Mouse (Mus musculus): Measurements from ENCODE around the gene Kcnj3. TPM values are rescaled to one million over a fixed set of nuclear protein-coding genes. Genes with fewer than 3 reads are reported as not detected.

The Kcnj3 gene
- 8.3 and 9.9 TPM in 2 replicates for polyA plus RNA-seq (2014; fragmentation: Nextera tagmentation; extraction: Ambion mirVana)

- H3K4me2 ChIP-seq (ENCODE audit: low read length): peak within 1 kb of the TSS; percentile 85
- WGBS: under 1% methylated on average over 20 of the region's 20 CpGs
- H3K36me3 ChIP-seq (ENCODE audit: control insufficient read depth, insufficient read depth, low read length): no peaks in the 10 kb centered on the region
- peaks cover 14% of the 10 kb centered on the region for H3K27me3 ChIP-seq (ENCODE audit: control insufficient read depth, insufficient read depth, low read length)
- H3K27ac ChIP-seq (replicated peaks in 1 of 2; ENCODE audit: control insufficient read depth in 1 of 2, insufficient read depth in 1 of 2, low read depth in 2 of 2, low read length in 2 of 2): peak within 1 kb of the TSS; percentile 59 to 67
- H3K4me3 ChIP-seq (ENCODE audit: control insufficient read depth in 1 of 2, insufficient read depth in 1 of 2, low read depth in 1 of 2, low read length in 2 of 2): peak within 1 kb of the TSS; percentile 46 to 54
- peak within 1 kb of the TSS; percentile 73 for H3K9ac ChIP-seq (ENCODE audit: low read length)
- no peaks in the 10 kb centered on the region for H3K9me3 ChIP-seq (ENCODE audit: control insufficient read depth, low read length)
- no peak for ATAC-seq (ENCODE audit: insufficient number of reproducible peaks, insufficient read depth, low FRiP score, low read depth)
- H3K4me1 ChIP-seq (ENCODE audit: control insufficient read depth in 2 of 2, insufficient read depth in 2 of 2, low read length in 2 of 2): peaks cover 6 to 30% of the 10 kb centered on the region in 2 experiments
Measured at GRCm38 (mm10) chr2:55435721-55436260, at the start of gene Kcnj3. Kcnj3 (plus strand) TSS chr2:55435970.

DNA sequence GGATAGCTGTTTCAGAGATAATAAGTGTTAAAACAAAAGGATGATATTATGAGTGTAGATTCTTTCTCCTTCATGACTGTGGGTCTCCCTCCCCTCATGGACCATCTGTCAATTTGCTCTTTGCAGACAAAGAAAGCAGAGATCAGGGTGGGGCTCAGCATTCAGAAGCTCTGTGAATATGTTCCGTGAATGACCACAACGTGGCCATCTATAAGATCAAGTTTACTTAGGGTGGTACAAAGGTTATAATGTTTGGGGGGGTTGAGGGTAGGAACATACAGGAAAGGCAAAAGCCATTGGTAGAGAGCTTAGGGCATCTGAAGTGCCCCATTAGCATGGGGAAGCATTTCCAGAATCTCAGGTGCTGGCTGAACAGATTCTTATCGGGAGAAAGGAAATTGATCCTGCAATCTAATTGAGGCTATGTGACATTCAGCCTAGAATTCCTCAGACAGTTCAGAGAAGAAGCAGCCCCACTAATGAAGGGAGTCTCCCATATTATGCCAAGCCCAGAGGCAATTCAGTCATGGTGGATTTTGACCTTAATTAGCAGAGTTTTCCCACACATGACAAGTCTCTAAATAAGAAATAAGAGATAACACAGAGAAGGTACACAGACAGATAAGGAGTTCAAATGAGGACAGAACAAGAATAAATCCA, 45.3 kb upstream of the Kcnj3 start:
- no peak for ATAC-seq (ENCODE audit: insufficient number of reproducible peaks, insufficient read depth, low FRiP score, low read depth)
- Histone ChIP-seq H3K27ac (replicated peaks in 1 of 2; ENCODE audit: control insufficient read depth in 1 of 2, insufficient read depth in 1 of 2, low read depth in 2 of 2, low read length in 2 of 2) (no peak overlapping the region), H3K9ac (ENCODE audit: low read length) (no peak overlapping the region), H3K4me3 (ENCODE audit: control insufficient read depth in 1 of 2, insufficient read depth in 1 of 2, low read depth in 1 of 2, low read length in 2 of 2) (no peak overlapping the region), H3K4me1 (ENCODE audit: control insufficient read depth in 2 of 2, insufficient read depth in 2 of 2, low read length in 2 of 2) (no peaks in the 10 kb centered on the region), H3K4me2 (ENCODE audit: low read length) (no peak overlapping the region), H3K27me3 (ENCODE audit: control insufficient read depth, insufficient read depth, low read length) (no peaks in the 10 kb centered on the region), H3K9me3 (ENCODE audit: control insufficient read depth, low read length) (no peaks in the 10 kb centered on the region), H3K36me3 (ENCODE audit: control insufficient read depth, insufficient read depth, low read length) (no peaks in the 10 kb centered on the region)
- WGBS: 77% methylated on average over 3 of the region's 3 CpGs

DNA sequence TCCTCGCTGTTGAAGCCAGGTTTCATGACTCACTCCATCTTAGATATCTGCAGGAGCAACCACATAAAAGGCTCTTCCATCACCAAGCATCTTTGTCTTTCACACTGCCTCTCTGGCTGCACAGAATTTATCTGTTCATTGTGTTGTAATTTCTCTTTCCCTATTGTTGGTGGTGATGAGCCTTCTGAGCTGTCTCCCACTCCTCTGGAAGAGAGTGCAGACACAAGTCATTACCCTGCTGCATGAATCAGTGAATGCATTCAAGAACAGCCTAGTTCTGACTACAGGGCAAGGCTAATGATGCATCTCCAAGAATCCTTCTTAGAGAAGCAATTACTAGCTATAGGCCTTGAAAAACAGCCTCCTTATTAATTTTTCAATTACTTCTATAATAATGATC, 30.5 kb upstream of the Kcnj3 start:
- H3K4me3 ChIP-seq (ENCODE audit: control insufficient read depth in 1 of 2, insufficient read depth in 1 of 2, low read depth in 1 of 2, low read length in 2 of 2): no peak overlapping the region
- no peaks in the 10 kb centered on the region for H3K36me3 ChIP-seq (ENCODE audit: control insufficient read depth, insufficient read depth, low read length)
- H3K9ac ChIP-seq (ENCODE audit: low read length): no peak overlapping the region
- ATAC-seq (ENCODE audit: insufficient number of reproducible peaks, insufficient read depth, low FRiP score, low read depth): no peak
- H3K27me3 ChIP-seq (ENCODE audit: control insufficient read depth, insufficient read depth, low read length): no peaks in the 10 kb centered on the region
- no peaks in the 10 kb centered on the region for H3K4me1 ChIP-seq (ENCODE audit: control insufficient read depth in 2 of 2, insufficient read depth in 2 of 2, low read length in 2 of 2)
- no peak overlapping the region for H3K27ac ChIP-seq (replicated peaks in 1 of 2; ENCODE audit: control insufficient read depth in 1 of 2, insufficient read depth in 1 of 2, low read depth in 2 of 2, low read length in 2 of 2)
- no peak overlapping the region for H3K4me2 ChIP-seq (ENCODE audit: low read length)
- WGBS: 80% methylated on average over 1 of the region's 1 CpGs
- no peaks in the 10 kb centered on the region for H3K9me3 ChIP-seq (ENCODE audit: control insufficient read depth, low read length)

DNA sequence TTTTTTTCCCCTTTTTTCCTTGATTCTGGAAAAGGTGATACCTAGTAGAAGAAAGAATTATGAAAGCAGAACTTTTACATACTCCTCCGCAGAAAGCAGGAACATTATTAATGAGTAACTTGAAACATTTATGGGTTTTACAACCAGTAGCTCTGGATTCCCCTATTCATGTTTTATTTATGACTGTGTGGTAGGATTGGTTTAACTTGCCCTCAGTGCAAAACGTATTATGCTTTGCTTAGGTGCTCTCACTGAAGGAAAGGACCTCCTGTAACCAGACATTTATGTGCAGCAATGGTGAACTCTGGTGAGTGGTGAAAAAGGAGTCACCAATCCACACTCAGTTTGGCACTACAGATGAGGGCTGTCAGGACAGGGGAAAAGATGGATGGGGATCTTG, 8.1 kb upstream of the Kcnj3 start:
- no peak overlapping the region for H3K4me3 ChIP-seq (ENCODE audit: control insufficient read depth in 1 of 2, insufficient read depth in 1 of 2, low read depth in 1 of 2, low read length in 2 of 2)
- H3K9me3 ChIP-seq (ENCODE audit: control insufficient read depth, low read length): no peaks in the 10 kb centered on the region
- whole genome bisulfite sequencing: 72% methylated on average over 2 of the region's 2 CpGs
- H3K36me3 ChIP-seq (ENCODE audit: control insufficient read depth, insufficient read depth, low read length): no peaks in the 10 kb centered on the region
- H3K27ac ChIP-seq (replicated peaks in 1 of 2; ENCODE audit: control insufficient read depth in 1 of 2, insufficient read depth in 1 of 2, low read depth in 2 of 2, low read length in 2 of 2): no peak overlapping the region
- ATAC-seq (ENCODE audit: insufficient number of reproducible peaks, insufficient read depth, low FRiP score, low read depth): no peak
- no peak overlapping the region for H3K4me2 ChIP-seq (ENCODE audit: low read length)
- peaks cover 4 to 12% of the 10 kb centered on the region in 2 experiments for H3K4me1 ChIP-seq (ENCODE audit: control insufficient read depth in 2 of 2, insufficient read depth in 2 of 2, low read length in 2 of 2)
- no peak overlapping the region for H3K9ac ChIP-seq (ENCODE audit: low read length)
- H3K27me3 ChIP-seq (ENCODE audit: control insufficient read depth, insufficient read depth, low read length): no peaks in the 10 kb centered on the region

GRCm38 (mm10) chr2:55432104-55432503, 3.7 kb upstream of the Kcnj3 start:
- Histone ChIP-seq H3K4me2 (ENCODE audit: low read length) (peak overlapping the region; percentile 16; the same call in 1 of the 2 replicates), H3K4me3 (ENCODE audit: control insufficient read depth in 1 of 2, insufficient read depth in 1 of 2, low read depth in 1 of 2, low read length in 2 of 2) (no peak overlapping the region), H3K27me3 (ENCODE audit: control insufficient read depth, insufficient read depth, low read length) (peaks cover 8% of the 10 kb centered on the region), H3K4me1 (ENCODE audit: control insufficient read depth in 2 of 2, insufficient read depth in 2 of 2, low read length in 2 of 2) (peaks cover 6 to 24% of the 10 kb centered on the region in 2 experiments), H3K9ac (ENCODE audit: low read length) (no peak overlapping the region), H3K9me3 (ENCODE audit: control insufficient read depth, low read length) (no peaks in the 10 kb centered on the region), H3K27ac (replicated peaks in 1 of 2; ENCODE audit: control insufficient read depth in 1 of 2, insufficient read depth in 1 of 2, low read depth in 2 of 2, low read length in 2 of 2) (peak overlapping the region; percentile 60 to 61), H3K36me3 (ENCODE audit: control insufficient read depth, insufficient read depth, low read length) (no peaks in the 10 kb centered on the region)
- ATAC-seq (ENCODE audit: insufficient number of reproducible peaks, insufficient read depth, low FRiP score, low read depth): no peak
- WGBS: 21% methylated on average over 4 of the region's 4 CpGs

DNA sequence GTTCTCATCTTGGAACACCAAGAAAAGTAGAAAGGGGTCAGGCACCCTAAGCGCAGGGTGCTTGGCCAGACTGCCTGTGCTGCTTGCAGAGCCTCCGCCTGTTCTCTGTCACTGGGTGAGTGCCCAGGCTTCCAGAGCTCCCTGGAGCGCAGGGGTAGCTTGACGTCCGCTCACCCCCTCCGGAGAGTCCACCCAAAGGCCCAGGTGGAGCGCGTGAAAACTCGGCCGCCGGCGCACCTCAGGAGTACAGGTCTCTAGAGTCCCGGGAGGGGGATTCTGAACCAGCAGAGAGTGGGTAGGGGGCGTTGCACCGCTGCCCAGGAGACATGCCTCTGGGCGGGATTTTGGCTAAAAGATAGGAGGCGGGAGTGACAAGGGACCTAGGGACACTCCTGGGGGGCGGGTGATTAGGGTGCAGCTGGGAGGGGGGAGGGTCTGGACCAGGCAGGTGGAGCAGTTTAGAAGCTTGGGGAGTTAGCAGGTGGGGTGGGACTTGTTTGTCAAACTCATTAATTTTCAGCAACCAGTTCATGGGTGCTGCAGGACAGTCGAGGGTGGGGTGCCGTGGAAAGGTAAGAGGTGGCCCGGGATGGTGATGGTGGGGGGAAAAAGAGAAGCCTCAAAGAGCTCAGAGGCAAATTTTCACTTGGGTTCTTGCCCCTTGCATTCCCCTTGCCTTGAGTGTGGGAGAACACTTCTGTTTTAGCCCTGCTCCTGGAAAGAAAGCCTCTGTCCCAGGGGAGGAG, 664 bp downstream of the Kcnj3 start:
- Histone ChIP-seq H3K27ac (replicated peaks in 1 of 2; ENCODE audit: control insufficient read depth in 1 of 2, insufficient read depth in 1 of 2, low read depth in 2 of 2, low read length in 2 of 2) (peak overlapping the region; percentile 15 to 67; a peak in 3 of 4 replicates), H3K4me1 (ENCODE audit: control insufficient read depth in 2 of 2, insufficient read depth in 2 of 2, low read length in 2 of 2) (peaks cover 6 to 28% of the 10 kb centered on the region in 2 experiments), H3K9ac (ENCODE audit: low read length) (peak overlapping the region; percentile 73), H3K4me2 (ENCODE audit: low read length) (peak overlapping the region; percentile 85), H3K36me3 (ENCODE audit: control insufficient read depth, insufficient read depth, low read length) (no peaks in the 10 kb centered on the region), H3K9me3 (ENCODE audit: control insufficient read depth, low read length) (no peaks in the 10 kb centered on the region), H3K4me3 (ENCODE audit: control insufficient read depth in 1 of 2, insufficient read depth in 1 of 2, low read depth in 1 of 2, low read length in 2 of 2) (peak overlapping the region; percentile 46 to 54), H3K27me3 (ENCODE audit: control insufficient read depth, insufficient read depth, low read length) (peaks cover 14% of the 10 kb centered on the region)
- 3% methylated on average over 21 of the region's 21 CpGs for WGBS
- peak; percentile 59 for ATAC-seq (ENCODE audit: insufficient number of reproducible peaks, insufficient read depth, low FRiP score, low read depth)

DNA sequence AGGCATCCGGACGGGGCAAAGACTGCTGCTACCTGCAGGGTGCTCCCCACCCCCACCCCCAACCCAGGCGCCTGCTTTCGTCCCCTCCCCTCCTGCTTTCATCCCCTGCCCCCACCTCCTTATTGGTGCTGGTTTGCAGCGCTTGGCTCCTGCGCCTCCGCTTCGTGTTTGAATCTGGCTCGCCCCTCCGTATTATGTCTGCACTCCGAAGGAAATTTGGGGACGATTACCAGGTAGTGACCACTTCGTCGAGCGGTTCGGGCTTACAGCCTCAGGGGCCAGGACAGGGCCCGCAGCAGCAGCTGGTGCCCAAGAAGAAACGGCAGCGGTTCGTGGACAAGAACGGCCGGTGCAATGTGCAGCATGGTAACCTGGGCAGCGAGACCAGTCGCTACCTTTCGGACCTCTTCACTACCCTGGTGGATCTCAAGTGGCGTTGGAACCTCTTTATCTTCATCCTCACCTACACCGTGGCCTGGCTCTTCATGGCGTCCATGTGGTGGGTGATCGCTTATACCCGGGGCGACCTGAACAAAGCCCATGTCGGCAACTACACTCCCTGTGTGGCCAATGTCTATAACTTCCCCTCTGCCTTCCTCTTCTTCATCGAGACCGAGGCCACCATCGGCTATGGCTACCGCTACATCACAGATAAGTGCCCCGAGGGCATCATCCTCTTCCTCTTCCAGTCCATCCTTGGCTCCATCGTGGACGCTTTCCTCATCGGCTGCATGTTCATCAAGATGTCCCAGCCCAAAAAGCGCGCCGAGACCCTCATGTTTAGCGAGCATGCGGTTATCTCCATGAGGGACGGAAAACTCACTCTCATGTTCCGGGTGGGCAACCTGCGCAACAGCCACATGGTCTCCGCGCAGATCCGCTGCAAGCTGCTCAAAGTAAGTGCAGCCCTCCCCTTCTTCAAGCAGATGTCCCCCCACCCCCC, 1.5 kb downstream of the Kcnj3 start:
- H3K27me3 ChIP-seq (ENCODE audit: control insufficient read depth, insufficient read depth, low read length): peaks cover 14% of the 10 kb centered on the region
- ATAC-seq (ENCODE audit: insufficient number of reproducible peaks, insufficient read depth, low FRiP score, low read depth): peak; percentile 64; the same call in 1 of the 2 replicates
- peak overlapping the region in 1 of 2 experiments; percentile 11; a peak in 2 of 4 replicates for H3K27ac ChIP-seq (replicated peaks in 1 of 2; ENCODE audit: control insufficient read depth in 1 of 2, insufficient read depth in 1 of 2, low read depth in 2 of 2, low read length in 2 of 2)
- no peaks in the 10 kb centered on the region for H3K36me3 ChIP-seq (ENCODE audit: control insufficient read depth, insufficient read depth, low read length)
- peak overlapping the region; percentile 85 for H3K4me2 ChIP-seq (ENCODE audit: low read length)
- no peaks in the 10 kb centered on the region for H3K9me3 ChIP-seq (ENCODE audit: control insufficient read depth, low read length)
- H3K4me3 ChIP-seq (ENCODE audit: control insufficient read depth in 1 of 2, insufficient read depth in 1 of 2, low read depth in 1 of 2, low read length in 2 of 2): peak overlapping the region; percentile 46 to 54
- peaks cover 2 to 21% of the 10 kb centered on the region in 2 experiments; a peak in 2 of 4 replicates for H3K4me1 ChIP-seq (ENCODE audit: control insufficient read depth in 2 of 2, insufficient read depth in 2 of 2, low read length in 2 of 2)
- WGBS: under 1% methylated on average over 51 of the region's 51 CpGs
- peak overlapping the region; percentile 73 for H3K9ac ChIP-seq (ENCODE audit: low read length)

All from heart, embryonic 14.5 days (tissue).